Mouse (Mus musculus) embryonic facial prominence, embryonic 13.5 days (tissue): ENCODE data around the gene Mrps18c. TPM values are rescaled to one million over a fixed set of nuclear protein-coding genes. Genes with fewer than 3 reads are reported as not detected.

Experiments
- ATAC-seq: fragments of 200-750 bp; cut with Nextera tagmentation; 2 replicates; pipeline ENCODE4 v1.8.0; 2017; ENCODE audit warnings: low read depth; ENCODE audit not compliant: insufficient number of reproducible peaks, insufficient read depth, low FRiP score, low TSS enrichment
- H3K27ac ChIP-seq: fragments of 300-500 bp; sonication (generic); 2 replicates; pipeline ENCODE4 v1.5.1; 2015; ENCODE audit warnings: moderate library complexity, mild to moderate bottlenecking, inconsistent platforms
- H3K27me3 ChIP-seq: fragments of 300-500 bp; sonication (generic); 2 replicates; pipeline ENCODE4 v1.6.1; 2015; ENCODE audit warnings: mild to moderate bottlenecking, inconsistent platforms
- H3K36me3 ChIP-seq: fragments of 300-500 bp; sonication (generic); 2 replicates; pipeline ENCODE4 v1.6.1; 2015; ENCODE audit warnings: mild to moderate bottlenecking, inconsistent platforms
- H3K4me1 ChIP-seq: fragments of 300-500 bp; sonication (generic); 2 replicates; pipeline ENCODE4 v1.6.1; 2015; ENCODE audit warnings: inconsistent platforms
- H3K4me2 ChIP-seq: fragments of 300-500 bp; sonication (generic); 2 replicates; pipeline ENCODE4 v1.6.1; 2015; ENCODE audit warnings: moderate library complexity, mild to moderate bottlenecking, inconsistent platforms
- H3K4me3 ChIP-seq: fragments of 300-500 bp; sonication (generic); 2 replicates; pipeline ENCODE4 v1.5.1; 2015; ENCODE audit warnings: mild to moderate bottlenecking, inconsistent platforms
- H3K9ac ChIP-seq: fragments of 300-500 bp; sonication (generic); 2 replicates; pipeline ENCODE4 v1.6.1; 2015; ENCODE audit warnings: mild to moderate bottlenecking, inconsistent platforms
- H3K9me3 ChIP-seq: fragments of 300-500 bp; sonication (generic); 2 replicates; pipeline ENCODE4 v1.6.1; 2016; ENCODE audit warnings: inconsistent platforms
- WGBS: fragments of 180-500 bp; shearing (Covaris S2); methylation state at CpG from one replicate; pipeline ENCODE4 v1.1.7; 2015; ENCODE audit warnings: mixed read lengths; 5-methylcytosine and 5-hydroxymethylcytosine counted together
- polyA plus RNA-seq: library from polyadenylated mRNA; unstranded; fragments of >200 nt; fragmentation: Nextera tagmentation; extraction: Ambion mirVana; gene quantifications from 2 replicates; pipeline ENCODE4 v1.2.1, GENCODE M21; 2015

Gene Mrps18c
- polyA plus RNA-seq, 1 experiment from 2014 or later = 181 TPM

DNA sequence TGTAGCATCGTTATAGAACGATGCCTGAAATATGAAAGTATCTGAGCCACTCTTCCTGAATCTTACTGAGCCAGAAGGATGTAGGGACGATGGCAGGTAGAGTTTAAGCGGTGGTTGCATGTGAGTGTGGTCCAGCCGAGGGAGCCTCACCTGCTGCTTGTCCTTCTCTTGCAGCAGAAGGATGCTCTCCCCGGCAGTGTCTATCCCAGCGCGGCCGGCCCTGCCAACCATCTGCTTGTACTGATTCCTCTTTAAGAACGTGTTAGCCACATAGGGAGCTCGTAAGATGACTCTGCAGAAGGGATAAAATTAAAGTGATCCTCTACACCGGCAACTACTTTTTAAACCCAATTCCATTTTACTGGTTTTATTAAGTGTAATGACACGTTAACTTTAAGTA, 19.4 kb upstream of the Mrps18c start:
- no peak overlapping the region for H3K9ac ChIP-seq
- H3K4me2 ChIP-seq = no peak overlapping the region
- H3K27me3 ChIP-seq = no peaks in the 10 kb centered on the region
- no peaks in the 10 kb centered on the region for H3K9me3 ChIP-seq
- no peak overlapping the region for H3K27ac ChIP-seq
- H3K36me3 ChIP-seq = peaks cover 75% of the 10 kb centered on the region
- no peak overlapping the region for H3K4me3 ChIP-seq
- WGBS = 95% methylated on average over 13 of the region's 13 CpGs
- H3K4me1 ChIP-seq = no peaks in the 10 kb centered on the region
- no peak for ATAC-seq

DNA sequence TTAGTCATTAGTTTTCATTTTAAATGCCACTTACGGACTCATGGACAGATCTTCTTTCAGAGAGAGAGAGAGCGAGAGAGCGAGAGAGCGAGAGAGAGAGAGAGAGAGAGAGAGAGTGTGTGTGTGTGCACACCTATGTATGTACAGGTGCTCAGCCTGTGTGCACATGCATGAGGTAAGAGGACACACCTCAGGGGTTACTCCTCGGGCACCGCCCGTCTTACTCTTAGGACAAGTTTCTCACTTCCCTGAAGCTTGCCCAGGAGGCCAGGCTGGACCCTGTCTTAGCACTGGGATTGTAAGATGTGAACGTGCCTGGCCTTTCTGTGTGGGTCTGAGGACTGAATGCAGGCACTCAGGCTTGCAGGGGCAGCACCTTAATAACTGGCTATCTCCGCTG, 10.9 kb upstream of the Mrps18c start:
- Histone ChIP-seq H3K4me2 (no peak overlapping the region), H3K4me3 (no peak overlapping the region), H3K27ac (no peak overlapping the region), H3K36me3 (peaks cover 86% of the 10 kb centered on the region), H3K9ac (no peak overlapping the region), H3K9me3 (no peaks in the 10 kb centered on the region), H3K27me3 (no peaks in the 10 kb centered on the region), H3K4me1 (no peaks in the 10 kb centered on the region)
- WGBS = 93% methylated on average over 9 of the region's 9 CpGs
- ATAC-seq = no peak

DNA sequence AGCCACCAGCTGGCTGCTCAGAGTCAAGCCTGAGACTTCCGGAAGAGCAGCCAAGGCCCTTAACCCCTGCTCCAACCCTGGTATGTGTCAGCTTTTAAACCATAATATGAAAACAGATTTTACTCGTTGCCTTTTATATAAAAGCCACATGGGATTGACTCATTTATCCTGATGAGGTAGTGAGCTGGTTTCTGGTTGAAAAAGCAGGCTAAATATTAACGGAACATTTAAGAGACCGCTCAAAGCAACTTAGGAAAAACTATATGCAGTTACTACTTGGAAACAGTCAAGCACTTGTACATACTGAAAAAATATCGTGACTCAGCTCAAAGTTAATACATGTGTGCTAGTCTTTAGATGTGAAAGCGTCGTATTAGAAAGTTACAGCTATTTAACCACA, 6.2 kb upstream of the Mrps18c start:
- H3K36me3 ChIP-seq = peaks cover 74% of the 10 kb centered on the region
- 86% methylated on average over 7 of the region's 7 CpGs for WGBS
- no peak overlapping the region for H3K27ac ChIP-seq

DNA sequence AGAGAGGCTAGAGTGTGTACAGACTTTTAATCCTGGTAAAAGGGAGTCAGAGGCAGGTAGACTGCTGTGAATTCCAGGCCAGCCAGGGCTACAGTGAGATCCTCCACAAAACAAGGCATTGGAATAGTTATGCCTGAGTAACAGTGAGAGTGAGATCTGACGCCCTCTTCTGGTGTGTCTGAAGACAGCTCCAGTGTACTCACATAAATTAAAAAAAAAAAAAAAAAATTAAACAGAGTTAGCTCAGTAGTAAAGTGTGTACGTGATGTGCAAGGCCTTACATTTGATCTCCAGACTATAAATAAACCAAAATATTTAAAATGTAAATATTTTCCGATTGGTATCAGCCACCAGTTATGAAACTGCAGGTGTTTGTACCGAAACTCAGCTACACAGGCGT, 4.3 kb upstream of the Mrps18c start:
- H3K9ac ChIP-seq = no peak overlapping the region
- no peaks in the 10 kb centered on the region for H3K27me3 ChIP-seq
- H3K4me2 ChIP-seq = no peak overlapping the region
- no peak for ATAC-seq
- peaks cover 57% of the 10 kb centered on the region for H3K36me3 ChIP-seq
- peaks cover 11% of the 10 kb centered on the region for H3K4me1 ChIP-seq
- no peak overlapping the region for H3K27ac ChIP-seq
- WGBS = 87% methylated on average over 5 of the region's 5 CpGs
- no peaks in the 10 kb centered on the region for H3K9me3 ChIP-seq
- no peak overlapping the region for H3K4me3 ChIP-seq

More for the DNA sequence above, 6.2 kb upstream of the Mrps18c start:
- no peak overlapping the region for H3K4me2 ChIP-seq
- H3K27me3 ChIP-seq = no peaks in the 10 kb centered on the region
- no peaks in the 10 kb centered on the region for H3K9me3 ChIP-seq
- no peak for ATAC-seq
- no peak overlapping the region for H3K9ac ChIP-seq
- peaks cover 3% of the 10 kb centered on the region for H3K4me1 ChIP-seq
- no peak overlapping the region for H3K4me3 ChIP-seq

DNA sequence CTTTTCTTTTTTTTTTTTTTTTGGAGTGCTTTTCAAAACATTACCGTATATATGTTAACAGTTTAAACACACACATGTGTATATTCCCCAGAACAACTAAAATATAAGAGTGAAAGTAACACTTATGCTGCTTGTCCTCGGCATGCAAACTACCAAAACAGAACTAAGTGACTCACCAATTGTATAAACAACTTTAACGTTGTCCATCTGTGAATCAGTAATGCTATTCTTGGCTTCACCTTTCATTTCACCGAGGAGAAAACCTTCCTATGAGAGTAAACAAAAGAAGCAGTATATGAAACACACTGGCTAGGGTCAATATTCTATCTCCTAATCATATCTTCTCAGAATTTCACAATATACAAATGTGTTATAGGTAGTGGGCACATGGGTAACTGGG, 19.9 kb downstream of the Mrps18c start:
- Histone ChIP-seq H3K4me2 (no peak overlapping the region), H3K4me1 (0 out of 2 replicates have a peak, but pooled peaks cover 5% of the 10 kb centered on the region), H3K36me3 (peaks cover 26% of the 10 kb centered on the region), H3K27me3 (no peaks in the 10 kb centered on the region), H3K9me3 (no peaks in the 10 kb centered on the region), H3K27ac (no peak overlapping the region), H3K4me3 (no peak overlapping the region), H3K9ac (no peak overlapping the region)
- 58% methylated on average over 4 of the region's 4 CpGs for WGBS
- no peak for ATAC-seq

DNA sequence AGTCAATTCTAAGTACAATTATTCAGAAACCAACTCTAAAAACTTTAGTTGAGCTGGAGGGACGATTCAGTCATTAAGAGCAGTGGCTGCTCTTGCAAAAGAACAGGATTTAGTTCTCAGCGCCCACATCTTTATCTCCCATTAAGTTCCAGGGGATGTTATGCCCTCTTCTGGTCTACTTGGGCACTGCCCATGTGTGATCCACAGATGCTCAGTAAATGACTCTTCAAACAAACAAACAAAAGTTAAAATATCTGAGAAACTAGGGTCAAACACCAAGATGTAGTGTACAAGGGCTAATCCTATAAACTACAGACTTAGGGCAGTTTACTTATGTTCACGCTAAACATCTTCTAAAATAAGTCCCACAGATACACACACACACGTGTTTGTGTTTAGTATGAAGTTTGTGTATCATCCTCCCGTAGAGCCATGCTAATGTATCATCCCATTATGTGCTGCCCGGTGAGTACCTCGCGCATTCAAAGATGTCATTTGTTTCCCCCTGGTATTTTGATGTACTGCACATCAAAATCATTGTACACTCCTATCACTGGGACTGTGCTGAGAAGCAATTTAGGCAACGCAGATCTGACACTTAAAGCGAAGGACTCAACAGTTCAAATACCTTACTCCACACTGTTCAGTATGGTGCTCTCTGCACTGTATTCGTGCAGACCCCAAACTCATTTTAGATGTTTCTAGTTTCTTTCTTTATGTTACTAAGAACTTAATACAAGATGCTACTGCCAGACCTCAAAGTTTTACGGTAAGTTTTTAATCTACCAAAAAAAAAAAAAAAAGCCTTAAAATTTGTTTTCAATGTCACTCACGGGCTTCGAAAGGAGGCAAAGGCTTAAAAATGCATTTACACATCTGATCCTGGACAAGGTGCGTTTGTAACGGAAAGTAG, 21.4 kb downstream of the Mrps18c start:
- Histone ChIP-seq H3K36me3 (peaks cover 18% of the 10 kb centered on the region), H3K9me3 (no peaks in the 10 kb centered on the region), H3K4me3 (peak overlapping the region; percentile 84), H3K4me1 (0 out of 2 replicates have a peak, but pooled peaks cover 5% of the 10 kb centered on the region), H3K9ac (peak overlapping the region; percentile 98), H3K4me2 (peak overlapping the region; percentile 80), H3K27me3 (no peaks in the 10 kb centered on the region), H3K27ac (peak overlapping the region; percentile 85; the same call in 1 of the 2 replicates)
- ATAC-seq = no peak
- 22% methylated on average over 16 of the region's 16 CpGs for WGBS

DNA sequence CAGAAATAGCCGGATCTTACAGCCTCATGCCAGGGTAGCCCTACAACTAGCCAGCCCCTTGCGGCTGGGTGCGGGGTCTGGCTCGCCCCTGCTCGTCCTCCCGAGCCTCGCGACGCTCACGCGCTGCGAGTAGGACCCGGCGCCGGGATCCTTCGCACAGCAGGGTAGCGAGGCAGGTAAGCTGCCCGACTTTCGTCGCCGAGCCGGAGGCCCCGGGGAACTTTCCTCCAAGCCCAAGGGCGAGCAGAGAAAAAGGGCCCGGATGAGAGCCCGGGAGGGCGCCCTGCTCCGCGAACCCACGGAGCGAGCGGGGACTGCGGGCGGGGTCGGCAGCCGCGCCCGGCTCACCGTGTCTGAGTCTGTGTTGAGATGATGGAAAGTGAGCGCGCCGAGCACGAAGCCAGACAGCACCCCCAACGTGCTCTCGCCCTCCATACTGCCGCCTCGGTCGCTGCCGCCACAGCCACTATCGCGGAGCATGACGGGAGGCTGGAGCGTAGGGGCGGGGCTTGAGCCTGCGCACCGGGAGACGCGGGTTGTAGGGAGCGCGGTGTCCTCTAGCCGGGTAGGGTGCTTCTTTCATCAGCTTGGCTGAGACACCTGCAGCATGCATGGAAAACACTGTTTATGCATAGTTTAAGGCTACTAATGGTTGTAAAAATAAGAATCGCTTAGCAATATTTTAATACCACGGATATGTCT, 22.2 kb downstream of the Mrps18c start, which contains the start of gene Abraxas1:
Gene Abraxas1, minus strand, starts transcription at position 483 of the 702 bp plus-strand sequence.
- H3K4me3 ChIP-seq = peak within 1 kb of the TSS; percentile 84
- peak within 1 kb of the TSS; percentile 85 for H3K27ac ChIP-seq
- H3K27me3 ChIP-seq = no peaks in the 10 kb centered on the region
- peak within 1 kb of the TSS; percentile 80 for H3K4me2 ChIP-seq
- peaks cover 15% of the 10 kb centered on the region for H3K36me3 ChIP-seq
- H3K9ac ChIP-seq = peak within 1 kb of the TSS; percentile 98
- no peaks in the 10 kb centered on the region for H3K9me3 ChIP-seq
- 0 out of 2 replicates have a peak, but pooled peaks cover 5% of the 10 kb centered on the region for H3K4me1 ChIP-seq
- peak; percentile 90 for ATAC-seq
- under 1% methylated on average over 63 of the region's 63 CpGs for WGBS

DNA sequence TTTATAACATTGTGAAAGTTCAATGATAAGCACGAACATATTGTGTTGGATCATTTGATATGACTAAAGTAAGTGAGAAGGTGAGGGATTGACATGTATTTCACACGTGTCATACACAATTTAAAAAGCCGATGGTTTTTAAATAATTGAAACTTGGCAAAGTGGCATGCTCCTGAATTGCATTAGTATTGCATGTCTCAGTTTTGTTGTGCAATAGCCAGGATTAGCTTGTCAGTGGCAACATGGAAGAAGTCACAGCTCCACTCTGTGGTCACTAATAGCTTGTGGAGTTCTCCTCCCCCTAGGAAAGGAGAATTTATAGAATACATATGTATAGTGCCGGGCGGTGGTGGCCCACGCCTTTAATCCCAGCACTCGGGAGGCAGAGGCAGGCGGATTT, 22.9 kb downstream of the Mrps18c start:
- H3K4me2 ChIP-seq = peak overlapping the region; percentile 80
- H3K36me3 ChIP-seq = peaks cover 10% of the 10 kb centered on the region
- no peaks in the 10 kb centered on the region for H3K27me3 ChIP-seq
- H3K4me1 ChIP-seq = 0 out of 2 replicates have a peak, but pooled peaks cover 5% of the 10 kb centered on the region
- H3K4me3 ChIP-seq = peak overlapping the region; percentile 84
- no peak overlapping the region for H3K9ac ChIP-seq
- no peak for ATAC-seq
- no peak overlapping the region for H3K27ac ChIP-seq
- WGBS = 84% methylated on average over 8 of the region's 8 CpGs
- H3K9me3 ChIP-seq = no peaks in the 10 kb centered on the region

DNA sequence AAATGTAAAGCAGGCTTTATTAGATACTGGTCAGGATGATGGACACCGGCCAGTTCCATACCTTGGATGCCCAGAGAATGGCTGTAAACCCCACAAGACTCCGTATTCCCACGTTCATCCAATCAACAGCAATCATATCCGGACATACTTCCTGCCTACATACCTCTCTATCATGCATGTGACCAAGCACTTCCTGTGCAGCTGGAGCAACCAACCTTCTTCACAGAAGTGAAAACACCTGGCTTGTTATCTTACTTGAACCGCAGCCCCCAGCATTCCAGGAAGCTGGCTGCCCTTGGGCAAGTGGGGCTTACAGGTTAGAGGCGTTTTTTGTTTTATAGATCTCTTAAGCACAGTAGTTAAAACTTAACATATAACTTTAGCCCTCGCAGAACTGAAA, 24.4 kb downstream of the Mrps18c start:
- Histone ChIP-seq H3K4me3 (no peak overlapping the region), H3K9ac (no peak overlapping the region), H3K27ac (no peak overlapping the region), H3K9me3 (no peaks in the 10 kb centered on the region), H3K4me1 (0 out of 2 replicates have a peak, but pooled peaks cover 5% of the 10 kb centered on the region), H3K4me2 (no peak overlapping the region), H3K36me3 (no peaks in the 10 kb centered on the region), H3K27me3 (no peaks in the 10 kb centered on the region)
- no peak for ATAC-seq
- 76% methylated on average over 7 of the region's 7 CpGs for WGBS

DNA sequence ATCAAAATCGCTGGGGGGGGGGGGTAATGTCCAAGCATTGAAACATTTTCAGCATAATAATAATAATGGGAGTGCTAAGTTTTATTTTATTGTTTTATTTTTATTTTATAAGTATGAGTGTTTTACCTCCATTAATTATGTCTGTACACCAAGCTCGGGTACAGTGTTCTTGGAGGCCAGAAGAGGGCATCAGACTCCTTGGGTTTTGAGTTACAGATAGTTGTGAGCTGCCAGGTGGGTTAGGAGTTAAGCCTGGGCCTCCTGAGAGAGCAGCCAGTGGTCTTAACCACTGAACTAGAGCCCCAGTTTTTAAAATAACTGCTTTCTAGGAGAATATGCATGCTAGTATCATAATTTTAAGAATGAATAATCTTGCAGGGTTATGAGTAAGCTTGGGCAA, 27.5 kb downstream of the Mrps18c start:
- Histone ChIP-seq H3K36me3 (no peaks in the 10 kb centered on the region), H3K4me2 (no peak overlapping the region), H3K4me3 (no peak overlapping the region), H3K9ac (no peak overlapping the region), H3K27me3 (no peaks in the 10 kb centered on the region), H3K4me1 (no peaks in the 10 kb centered on the region), H3K27ac (no peak overlapping the region), H3K9me3 (no peaks in the 10 kb centered on the region)
- no peak for ATAC-seq
- WGBS = 18% methylated on average over 2 of the region's 2 CpGs

DNA sequence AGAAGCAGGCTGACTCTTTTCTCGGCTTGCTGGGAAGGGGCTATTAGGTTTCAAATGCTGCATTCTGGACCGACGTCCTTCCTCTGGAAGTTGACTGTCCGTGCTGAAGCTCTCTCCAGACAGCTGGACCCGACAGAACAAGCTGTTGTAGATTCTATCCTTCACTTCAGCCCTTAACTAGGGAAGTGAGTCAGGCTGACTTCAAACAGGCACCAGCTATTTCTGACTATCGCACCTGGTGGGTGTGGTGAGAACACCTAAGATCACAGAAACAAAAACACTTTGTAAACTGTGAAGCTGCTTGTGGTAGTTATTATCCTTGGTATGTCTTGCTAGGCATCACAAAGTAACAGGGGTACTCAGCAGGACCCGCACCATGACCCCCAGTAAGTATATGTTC, 28.1 kb downstream of the Mrps18c start:
- Histone ChIP-seq H3K9me3 (no peaks in the 10 kb centered on the region), H3K27ac (no peak overlapping the region), H3K4me2 (no peak overlapping the region), H3K4me1 (no peaks in the 10 kb centered on the region), H3K9ac (no peak overlapping the region), H3K4me3 (no peak overlapping the region), H3K27me3 (no peaks in the 10 kb centered on the region), H3K36me3 (no peaks in the 10 kb centered on the region)
- ATAC-seq = no peak
- WGBS = 45% methylated on average over 7 of the region's 7 CpGs
